Mouse (Mus musculus) ovary, postnatal 36 days (tissue): ENCODE results near the gene Tspan18.

Source experiments
- DNase-seq: peaks from one replicate; pipeline ENCODE4 v3.0.0; 2022; ENCODE audit warnings: low spot score, mixed read lengths

The Tspan18 gene

GRCm38 (mm10) chr2:93262291-93263285 is 71.7 kb downstream of the Tspan18 start:
- DNase-seq, result no peak

GRCm38 (mm10) chr2:93261521-93262290 is 72.6 kb downstream of the Tspan18 start:
- DNase-seq, result no peak

GRCm38 (mm10) chr2:93257634-93258033 is 76.7 kb downstream of the Tspan18 start:
- DNase-seq, result no peak

GRCm38 (mm10) chr2:93256735-93257405 is 77.4 kb downstream of the Tspan18 start:
- DNase-seq, result no peak

GRCm38 (mm10) chr2:93252356-93252755 is 81.9 kb downstream of the Tspan18 start:
- DNase-seq, result no peak

GRCm38 (mm10) chr2:93250611-93251010 is 83.7 kb downstream of the Tspan18 start:
- DNase-seq, result no peak

- no peak for DNase-seq
These were observed 85.2 kb downstream of the Tspan18 start for GRCm38 (mm10) chr2:93249058-93249457.

GRCm38 (mm10) chr2:93244090-93244443 is 90.2 kb downstream of the Tspan18 start:
- DNase-seq, result no peak

- no peak for DNase-seq
These were observed 90.7 kb downstream of the Tspan18 start for GRCm38 (mm10) chr2:93243439-93244089.

- no peak for DNase-seq
These were observed 92.1 kb downstream of the Tspan18 start for GRCm38 (mm10) chr2:93242166-93242565.

- DNase-seq, result no peak
These were observed 95.4 kb downstream of the Tspan18 start for GRCm38 (mm10) chr2:93238864-93239263.

- DNase-seq, result no peak
These were observed 97.2 kb downstream of the Tspan18 start for GRCm38 (mm10) chr2:93237055-93237454.

GRCm38 (mm10) chr2:93232141-93232540 is 102.2 kb downstream of the Tspan18 start:
- peak; percentile 68 for DNase-seq

- no peak for DNase-seq
These were observed 105.9 kb downstream of the Tspan18 start for GRCm38 (mm10) chr2:93228480-93228824.

GRCm38 (mm10) chr2:93227713-93228479 is 106.4 kb downstream of the Tspan18 start:
- DNase-seq, result no peak

- peak; percentile 91 for DNase-seq
These were observed 107.4 kb downstream of the Tspan18 start for GRCm38 (mm10) chr2:93226606-93227595.

GRCm38 (mm10) chr2:93223463-93223862 is 110.8 kb downstream of the Tspan18 start:
- peak; percentile 67 for DNase-seq

- peak; percentile 45 for DNase-seq
These were observed 113.9 kb downstream of the Tspan18 start for GRCm38 (mm10) chr2:93220447-93220846.

- DNase-seq, result no peak
These were observed 114.7 kb downstream of the Tspan18 start for GRCm38 (mm10) chr2:93219576-93219975.
